Mouse (Mus musculus): ENCODE measurements around the gene Gsx2. TPM values are rescaled to one million over a fixed set of nuclear protein-coding genes. Genes with fewer than 3 reads are reported as not detected.
A peak's percentile ranks its signal among the peaks of the same experiment; 100 is the strongest.

Gene Gsx2
- total RNA-seq, 2 experiments from 2014 or later: 0.47 to 0.59 TPM

GRCm38 (mm10) chr5:75076326-75077050 lies 1.1 kb downstream of the Gsx2 start:
- no peak for DNase-seq (ENCODE audit: low spot score in 2 of 2)

- DNase-seq (ENCODE audit: low spot score in 2 of 2): no peak
Observed at GRCm38 (mm10) chr5:75077051-75077380, 1.6 kb downstream of the Gsx2 start.

GRCm38 (mm10) chr5:75079564-75079963 lies 4.2 kb downstream of the Gsx2 start:
- no peak for DNase-seq (ENCODE audit: low spot score in 2 of 2)

- no peak for DNase-seq (ENCODE audit: low spot score in 2 of 2)
Observed at GRCm38 (mm10) chr5:75082439-75082838, 7.0 kb downstream of the Gsx2 start.

GRCm38 (mm10) chr5:75083061-75083460 lies 7.7 kb downstream of the Gsx2 start:
- DNase-seq (ENCODE audit: low spot score in 2 of 2): no peak

- DNase-seq (ENCODE audit: low spot score in 2 of 2): no peak
Observed at GRCm38 (mm10) chr5:75083591-75084392, 8.4 kb downstream of the Gsx2 start.

- no peak for DNase-seq (ENCODE audit: low spot score in 2 of 2)
Observed at GRCm38 (mm10) chr5:75084393-75084870, 9.0 kb downstream of the Gsx2 start.

GRCm38 (mm10) chr5:75084871-75085520 lies 9.6 kb downstream of the Gsx2 start:
- DNase-seq (ENCODE audit: low spot score in 2 of 2): no peak

- DNase-seq (ENCODE audit: low spot score in 2 of 2): no peak
Observed at GRCm38 (mm10) chr5:75085521-75085875, 10.1 kb downstream of the Gsx2 start.

- no peak for DNase-seq (ENCODE audit: low spot score in 2 of 2)
Observed at GRCm38 (mm10) chr5:75085906-75086305, 10.5 kb downstream of the Gsx2 start.

GRCm38 (mm10) chr5:75106511-75106910 lies 31.1 kb downstream of the Gsx2 start:
- DNase-seq (ENCODE audit: low spot score in 2 of 2): no peak

- DNase-seq (ENCODE audit: low spot score in 2 of 2): no peak
Observed at GRCm38 (mm10) chr5:75109368-75109767, 34.0 kb downstream of the Gsx2 start.

- no peak for DNase-seq (ENCODE audit: low spot score in 2 of 2)
Observed at GRCm38 (mm10) chr5:75111781-75112180, 36.4 kb downstream of the Gsx2 start.

- no peak for DNase-seq (ENCODE audit: low spot score in 2 of 2)
Observed at GRCm38 (mm10) chr5:75118840-75119239, 43.4 kb downstream of the Gsx2 start.

- DNase-seq (ENCODE audit: low spot score in 2 of 2): peak; percentile 7 to 24
Observed at GRCm38 (mm10) chr5:75121646-75122045, 46.2 kb downstream of the Gsx2 start.

Other genes starting within 250 kb of the Gsx2 start
- 10 to 100 TPM; 28.3 to 31.5 TPM for gene Chic2, start 30.8 kb upstream of the Gsx2 start, total RNA-seq (2021)
- gene Pdgfra, start 76.7 kb downstream of the Gsx2 start, total RNA-seq (2021): 10 to 100 TPM; 93.7 to 94.8 TPM